Mouse (Mus musculus) midbrain, embryonic 12.5 days (tissue): Measurements from ENCODE around the gene Cfap43. TPM values are rescaled to one million over a fixed set of nuclear protein-coding genes. Genes with fewer than 3 reads are reported as not detected.

ENCODE experiments used
- ATAC-seq: fragments of 200-750 bp; cut with Nextera tagmentation; 2 replicates; pipeline ENCODE4 v1.8.0; 2017; ENCODE audit warnings: low read depth, moderate TSS enrichment, moderate library complexity; ENCODE audit not compliant: low FRiP score
- H3K27ac ChIP-seq: fragments of 300-500 bp; sonication (generic); replicated peaks from 2 replicates; pipeline ENCODE4 v1.5.1; 2016; ENCODE audit warnings: mild to moderate bottlenecking
- H3K27me3 ChIP-seq: fragments of 300-500 bp; sonication (generic); 2 replicates; pipeline ENCODE4 v1.6.1; 2016; ENCODE audit warnings: mild to moderate bottlenecking
- H3K36me3 ChIP-seq: fragments of 300-500 bp; sonication (generic); 2 replicates; pipeline ENCODE4 v1.6.1; 2016
- H3K4me1 ChIP-seq: fragments of 300-500 bp; sonication (generic); 2 replicates; pipeline ENCODE4 v1.6.1; 2016
- H3K4me2 ChIP-seq: fragments of 300-500 bp; sonication (generic); replicated peaks from 2 replicates; pipeline ENCODE4 v1.6.1; 2016; ENCODE audit warnings: mild to moderate bottlenecking, moderate library complexity
- H3K4me3 ChIP-seq: fragments of 300-500 bp; sonication (generic); 2 replicates; pipeline ENCODE4 v1.5.1; 2016; ENCODE audit warnings: mild to moderate bottlenecking
- H3K9ac ChIP-seq: fragments of 300-500 bp; sonication (generic); replicated peaks from 2 replicates; pipeline ENCODE4 v1.6.1; 2016; ENCODE audit warnings: mild to moderate bottlenecking, moderate library complexity
- H3K9me3 ChIP-seq: fragments of 300-500 bp; sonication (generic); 2 replicates; pipeline ENCODE4 v1.6.1; 2016; ENCODE audit warnings: mild to moderate bottlenecking
- WGBS: fragments of 180-500 bp; shearing (Covaris S2); methylation state at CpG from one replicate; pipeline ENCODE4 v1.1.7; 2016; 5-methylcytosine and 5-hydroxymethylcytosine counted together
- polyA plus RNA-seq: library from polyadenylated mRNA; unstranded; fragments of >200 nt; fragmentation: Nextera tagmentation; extraction: Ambion mirVana; gene quantifications from 2 replicates; pipeline ENCODE4 v1.2.1, GENCODE M21; 2016

The Cfap43 gene
- polyA plus RNA-seq, 1 experiment from 2014 or later = 0.13 TPM

DNA sequence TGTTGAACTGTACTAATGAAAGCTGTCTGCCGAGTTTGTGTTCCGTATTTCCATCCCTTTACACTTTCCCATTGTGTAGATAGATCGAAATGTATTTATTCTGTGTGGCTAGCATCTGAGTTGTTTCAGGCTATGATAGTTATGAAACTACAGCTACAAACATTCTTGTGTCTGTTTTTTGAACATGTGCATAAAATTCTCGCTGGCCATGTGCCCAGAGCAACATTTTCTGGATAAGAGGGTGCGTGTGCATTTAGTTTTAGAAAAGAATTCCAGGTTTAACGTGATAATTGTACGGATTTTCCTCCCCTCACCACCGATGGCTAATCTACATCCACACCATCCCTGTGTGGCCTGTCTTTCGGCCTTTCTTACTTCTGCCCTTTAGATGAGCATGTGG lies 205.6 kb downstream of the Cfap43 start:
- ATAC-seq = no peak
- Histone ChIP-seq H3K36me3 (no peaks in the 10 kb centered on the region), H3K4me2 (no peak overlapping the region), H3K4me1 (no peaks in the 10 kb centered on the region), H3K4me3 (no peak overlapping the region), H3K27me3 (no peaks in the 10 kb centered on the region), H3K9me3 (no peaks in the 10 kb centered on the region), H3K9ac (no peak overlapping the region), H3K27ac (no peak overlapping the region)
- 87% methylated on average over 9 of the region's 9 CpGs for WGBS

DNA sequence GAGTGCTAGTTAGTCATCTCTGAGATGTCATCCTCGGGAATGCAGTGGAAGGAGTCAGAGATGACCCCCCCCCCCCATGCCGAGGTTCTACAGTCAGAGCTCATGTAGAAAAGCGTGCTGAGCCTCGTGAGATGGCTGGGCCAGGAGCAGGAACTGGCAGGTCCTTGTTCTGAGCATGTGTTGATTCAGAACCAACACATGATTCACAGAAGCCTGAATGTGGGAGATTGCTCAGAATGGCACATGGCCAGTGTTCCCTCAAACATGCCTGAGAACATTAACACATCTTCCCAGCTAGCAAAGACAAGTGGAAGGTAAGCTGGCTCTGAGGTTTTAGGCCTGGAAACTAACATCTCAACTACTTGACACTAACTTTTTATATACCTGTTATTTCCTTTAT lies 208.7 kb downstream of the Cfap43 start:
- Histone ChIP-seq H3K4me3 (no peak overlapping the region), H3K27me3 (no peaks in the 10 kb centered on the region), H3K9ac (no peak overlapping the region), H3K27ac (no peak overlapping the region), H3K4me1 (no peaks in the 10 kb centered on the region), H3K36me3 (no peaks in the 10 kb centered on the region), H3K4me2 (no peak overlapping the region), H3K9me3 (no peaks in the 10 kb centered on the region)
- ATAC-seq = no peak
- 87% methylated on average over 4 of the region's 4 CpGs for WGBS

GRCm38 (mm10) chr19:47705772-47706309 lies 213.2 kb downstream of the Cfap43 start:
- no peak overlapping the region for H3K4me3 ChIP-seq
- H3K4me1 ChIP-seq = 0 out of 2 replicates have a peak, but pooled peaks cover 4% of the 10 kb centered on the region
- H3K9ac ChIP-seq = no peak overlapping the region
- H3K27ac ChIP-seq = no peak overlapping the region
- no peaks in the 10 kb centered on the region for H3K27me3 ChIP-seq
- no peak for ATAC-seq
- 92% methylated on average over 8 of the region's 8 CpGs for WGBS
- no peaks in the 10 kb centered on the region for H3K9me3 ChIP-seq
- H3K4me2 ChIP-seq = no peak overlapping the region
- no peaks in the 10 kb centered on the region for H3K36me3 ChIP-seq

GRCm38 (mm10) chr19:47705080-47705771 lies 213.9 kb downstream of the Cfap43 start:
- Histone ChIP-seq H3K4me2 (no peak overlapping the region), H3K4me3 (no peak overlapping the region), H3K27me3 (no peaks in the 10 kb centered on the region), H3K27ac (no peak overlapping the region), H3K9ac (no peak overlapping the region), H3K36me3 (no peaks in the 10 kb centered on the region), H3K4me1 (0 out of 2 replicates have a peak, but pooled peaks cover 4% of the 10 kb centered on the region), H3K9me3 (no peaks in the 10 kb centered on the region)
- WGBS = 76% methylated on average over 13 of the region's 13 CpGs
- ATAC-seq = no peak

- H3K9ac ChIP-seq = no peak overlapping the region
- 74% methylated on average over 8 of the region's 8 CpGs for WGBS
- 0 out of 2 replicates have a peak, but pooled peaks cover 4% of the 10 kb centered on the region for H3K4me1 ChIP-seq
- H3K4me3 ChIP-seq = no peak overlapping the region
- no peak overlapping the region for H3K27ac ChIP-seq
- no peaks in the 10 kb centered on the region for H3K27me3 ChIP-seq
- no peaks in the 10 kb centered on the region for H3K9me3 ChIP-seq
- no peak for ATAC-seq
- H3K36me3 ChIP-seq = no peaks in the 10 kb centered on the region
- no peak overlapping the region for H3K4me2 ChIP-seq
Measured at GRCm38 (mm10) chr19:47700509-47700908, 218.6 kb downstream of the Cfap43 start.

DNA sequence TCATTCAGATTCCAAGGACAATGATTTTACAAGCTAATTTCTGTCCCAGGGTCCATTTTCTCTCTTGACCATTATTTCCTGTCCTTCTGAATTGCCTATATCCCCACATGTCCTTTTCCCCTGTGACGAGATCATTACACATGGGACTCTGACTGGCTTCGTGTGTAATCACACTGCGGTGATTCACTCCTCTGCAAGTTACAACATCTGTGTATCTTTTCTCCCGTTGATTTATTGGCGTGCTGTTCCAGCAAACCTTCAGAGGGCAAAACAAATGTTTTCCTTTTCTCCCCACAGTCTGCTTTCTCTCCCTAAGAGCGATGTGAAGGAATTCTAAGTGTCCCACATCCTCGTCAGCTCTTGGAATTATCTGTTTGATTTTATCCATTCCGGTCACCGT lies 219.3 kb downstream of the Cfap43 start:
- Histone ChIP-seq H3K27ac (no peak overlapping the region), H3K27me3 (no peaks in the 10 kb centered on the region), H3K9ac (no peak overlapping the region), H3K9me3 (no peaks in the 10 kb centered on the region), H3K36me3 (no peaks in the 10 kb centered on the region), H3K4me2 (no peak overlapping the region), H3K4me3 (no peak overlapping the region), H3K4me1 (0 out of 2 replicates have a peak, but pooled peaks cover 4% of the 10 kb centered on the region)
- ATAC-seq = no peak
- 84% methylated on average over 9 of the region's 9 CpGs for WGBS

GRCm38 (mm10) chr19:47698266-47698665 lies 220.8 kb downstream of the Cfap43 start:
- Histone ChIP-seq H3K36me3 (no peaks in the 10 kb centered on the region), H3K9me3 (no peaks in the 10 kb centered on the region), H3K9ac (no peak overlapping the region), H3K4me2 (no peak overlapping the region), H3K4me1 (peaks cover 10% of the 10 kb centered on the region; the same call in 1 of the 2 replicates), H3K4me3 (no peak overlapping the region), H3K27me3 (no peaks in the 10 kb centered on the region), H3K27ac (no peak overlapping the region)
- WGBS = 88% methylated on average over 9 of the region's 9 CpGs
- ATAC-seq = no peak

GRCm38 (mm10) chr19:47697067-47697466 lies 222.0 kb downstream of the Cfap43 start:
- Histone ChIP-seq H3K9ac (no peak overlapping the region), H3K27me3 (no peaks in the 10 kb centered on the region), H3K36me3 (no peaks in the 10 kb centered on the region), H3K27ac (no peak overlapping the region), H3K4me1 (peaks cover 12% of the 10 kb centered on the region; the same call in 1 of the 2 replicates), H3K4me3 (no peak overlapping the region), H3K4me2 (no peak overlapping the region), H3K9me3 (no peaks in the 10 kb centered on the region)
- no peak for ATAC-seq
- 83% methylated on average over 11 of the region's 11 CpGs for WGBS

DNA sequence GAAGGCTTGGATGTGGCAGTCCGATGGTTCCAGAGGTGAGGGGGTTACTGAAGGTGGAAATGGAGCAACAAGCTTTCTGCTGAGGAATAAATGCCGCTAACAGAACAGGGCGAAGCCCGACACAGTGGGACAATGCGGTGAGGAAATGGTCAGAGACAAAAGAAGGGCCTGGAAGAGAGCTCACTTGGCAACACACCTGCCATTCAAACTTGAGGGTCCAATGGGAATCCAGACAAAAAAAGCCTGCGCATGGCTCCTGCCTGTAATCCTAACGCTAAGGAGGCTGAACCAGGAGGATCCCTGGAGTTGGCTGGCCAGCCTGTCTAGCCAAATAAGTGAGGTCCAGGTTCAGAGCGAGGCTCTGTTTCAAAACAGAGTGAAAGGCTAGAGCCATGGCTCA lies 222.7 kb downstream of the Cfap43 start:
- Histone ChIP-seq H3K4me1 (peaks cover 11% of the 10 kb centered on the region; the same call in 1 of the 2 replicates), H3K9ac (no peak overlapping the region)
- 91% methylated on average over 8 of the region's 8 CpGs for whole genome bisulfite sequencing

GRCm38 (mm10) chr19:47695725-47696124 lies 223.4 kb downstream of the Cfap43 start:
- H3K27ac ChIP-seq = no peak overlapping the region
- WGBS = 89% methylated on average over 6 of the region's 6 CpGs
- ATAC-seq = no peak

More for the DNA sequence above, 222.7 kb downstream of the Cfap43 start:
- Histone ChIP-seq H3K4me3 (no peak overlapping the region), H3K27me3 (0 out of 2 replicates have a peak, but pooled peaks cover under 1% of the 10 kb centered on the region), H3K9me3 (no peaks in the 10 kb centered on the region), H3K4me2 (no peak overlapping the region), H3K36me3 (no peaks in the 10 kb centered on the region), H3K27ac (no peak overlapping the region)
- ATAC-seq = no peak

GRCm38 (mm10) chr19:47691994-47692393 lies 227.1 kb downstream of the Cfap43 start, which contains the start of gene Col17a1:
TSS of gene Col17a1 (minus strand) at chr19:47692094.
- H3K27me3 ChIP-seq = peaks cover 10% of the 10 kb centered on the region; the same call in 1 of the 2 replicates
- H3K9me3 ChIP-seq = no peaks in the 10 kb centered on the region
- H3K36me3 ChIP-seq = no peaks in the 10 kb centered on the region
- H3K4me3 ChIP-seq = no peak within 1 kb of the TSS
- 81% methylated on average over 6 of the region's 6 CpGs for WGBS
- ATAC-seq = no peak
- no peak within 1 kb of the TSS for H3K9ac ChIP-seq
- H3K4me2 ChIP-seq = no peak within 1 kb of the TSS
- peaks cover 8% of the 10 kb centered on the region; the same call in 1 of the 2 replicates for H3K4me1 ChIP-seq
- no peak within 1 kb of the TSS for H3K27ac ChIP-seq

More at GRCm38 (mm10) chr19:47695725-47696124, 223.4 kb downstream of the Cfap43 start:
- no peak overlapping the region for H3K4me2 ChIP-seq
- no peak overlapping the region for H3K4me3 ChIP-seq
- peaks cover 8% of the 10 kb centered on the region; the same call in 1 of the 2 replicates for H3K4me1 ChIP-seq
- H3K9ac ChIP-seq = no peak overlapping the region
- no peaks in the 10 kb centered on the region for H3K9me3 ChIP-seq
- H3K36me3 ChIP-seq = no peaks in the 10 kb centered on the region
- peaks cover 3% of the 10 kb centered on the region; the same call in 1 of the 2 replicates for H3K27me3 ChIP-seq

DNA sequence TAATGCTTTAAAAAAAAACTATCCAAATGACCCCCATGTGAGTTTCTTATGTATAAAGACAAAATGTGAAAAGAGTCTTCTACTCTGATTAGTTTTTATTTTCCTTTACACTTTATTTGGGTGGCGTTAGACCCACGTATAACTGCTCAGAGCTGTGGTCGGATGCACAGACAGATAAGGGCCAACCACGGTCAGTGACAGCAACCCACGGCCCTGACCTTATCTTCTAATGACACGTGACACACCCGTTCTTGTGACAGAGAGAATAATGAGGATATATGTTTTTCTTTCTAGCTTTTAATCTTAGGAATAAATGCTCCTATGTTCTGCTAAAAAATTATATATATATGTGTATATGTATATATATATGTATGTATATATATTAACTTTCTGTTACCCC lies 229.5 kb downstream of the Cfap43 start:
- WGBS = 94% methylated on average over 7 of the region's 7 CpGs
- Histone ChIP-seq H3K27me3 (peaks cover 10% of the 10 kb centered on the region; the same call in 1 of the 2 replicates), H3K36me3 (no peaks in the 10 kb centered on the region), H3K9me3 (no peaks in the 10 kb centered on the region), H3K4me2 (no peak overlapping the region), H3K27ac (no peak overlapping the region), H3K9ac (no peak overlapping the region), H3K4me3 (no peak overlapping the region), H3K4me1 (peaks cover 8% of the 10 kb centered on the region; the same call in 1 of the 2 replicates)
- no peak for ATAC-seq
